Mouse (Mus musculus) cerebellum, adult 2 months (tissue): ENCODE results near the gene Pcyt2.

ENCODE experiments used
- CTCF ChIP-seq: fragments of 200-500 bp; IDR thresholded peaks from 2 replicates; pipeline ENCODE4 v1.5.1; 2011; ENCODE audit warnings: low read depth, mild to moderate bottlenecking, control low read depth, low read length, moderate library complexity, borderline replicate concordance; ENCODE audit not compliant: insufficient read depth
- POLR2A ChIP-seq: fragments of 200-500 bp; IDR thresholded peaks from 2 replicates; pipeline ENCODE4 v1.6.1; 2011; ENCODE audit warnings: low read length, control low read depth, borderline replicate concordance; ENCODE audit not compliant: insufficient read depth

DNA sequence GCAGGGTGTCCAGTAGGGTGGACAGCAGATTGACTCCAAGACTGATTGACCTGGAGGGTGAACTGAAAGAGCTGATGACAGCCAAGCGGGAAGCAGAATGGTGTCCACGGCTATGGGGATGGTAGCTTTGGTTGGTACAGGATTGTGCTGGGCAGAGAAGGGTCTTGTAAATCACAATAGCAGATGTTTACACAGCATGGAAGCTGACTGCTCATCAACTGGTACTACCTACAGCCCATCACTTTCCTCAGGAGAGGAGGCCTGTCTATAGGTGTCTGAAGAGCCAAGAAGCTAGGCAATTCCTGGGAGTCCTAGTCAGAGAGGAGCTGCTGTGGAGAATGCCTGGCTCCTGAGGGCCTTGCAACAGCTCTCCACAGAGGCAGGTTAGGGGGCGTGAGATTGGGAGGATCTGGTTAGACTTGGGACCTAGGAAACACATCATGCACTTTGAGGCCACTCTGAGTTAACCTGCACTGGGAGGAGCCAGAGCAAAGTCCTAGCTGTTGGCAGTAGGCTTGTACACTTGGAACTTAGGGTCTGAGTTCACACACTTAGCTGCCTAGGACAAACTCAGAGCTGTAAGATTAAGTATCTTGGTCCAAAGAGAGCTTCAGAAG is 41.3 kb downstream of the Pcyt2 start:
- TF ChIP-seq POLR2A (no peak), CTCF (no peak)
